Mouse (Mus musculus) spleen, adult 2 months (tissue): ENCODE data around the gene Olfr550.

Experiments
- CTCF ChIP-seq: fragments of 200-500 bp; IDR thresholded peaks from 2 replicates; pipeline ENCODE4 v1.5.1; 2011; ENCODE audit warnings: mild to moderate bottlenecking, inconsistent platforms; ENCODE audit not compliant: insufficient read depth, insufficient read length, insufficient replicate concordance; ENCODE audit errors: extremely low read depth
- POLR2A ChIP-seq: fragments of 200-500 bp; IDR thresholded peaks from 2 replicates; pipeline ENCODE4 v1.6.1; 2011; ENCODE audit warnings: low read depth, low read length, inconsistent platforms

DNA sequence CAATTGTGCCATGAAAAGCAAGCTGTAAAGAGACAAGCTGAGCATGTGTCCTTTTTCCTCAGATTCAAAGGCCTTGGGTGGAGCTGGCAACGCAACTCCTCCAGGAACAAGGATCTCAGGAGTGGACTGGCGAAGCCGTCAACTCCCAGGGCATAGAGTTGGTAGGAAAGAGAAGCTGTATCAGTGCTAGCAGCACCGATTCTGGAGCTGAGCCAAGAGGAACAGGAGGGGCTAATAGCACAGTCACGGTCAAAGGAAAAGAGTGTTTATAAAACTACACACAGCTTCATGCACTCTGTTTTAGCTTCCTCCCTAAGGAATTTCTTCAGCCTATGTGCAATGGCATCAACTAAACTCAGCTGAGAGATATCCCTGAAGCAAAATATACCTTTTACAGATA is 48.4 kb downstream of the Olfr550 start:
- TF ChIP-seq CTCF (no peak), POLR2A (no peak)
